Mouse (Mus musculus) heart, embryonic 16.5 days (tissue): ENCODE results near the gene Cd300c. TPM values are rescaled to one million over a fixed set of nuclear protein-coding genes. Genes with fewer than 3 reads are reported as not detected.

Experiments used
- ATAC-seq: fragments of 200-750 bp; cut with Nextera tagmentation; replicated peaks from 2 replicates; pipeline ENCODE4 v1.8.0; 2017; ENCODE audit warnings: moderate number of reproducible peaks; ENCODE audit not compliant: insufficient read depth, low FRiP score; ENCODE audit errors: extremely low read depth
- H3K27ac ChIP-seq: fragments of 300-500 bp; sonication (generic); 2 replicates; pipeline ENCODE4 v1.5.1; 2014; ENCODE audit warnings: mild to moderate bottlenecking, low read length, control low read depth, moderate library complexity
- H3K27me3 ChIP-seq: fragments of 300-500 bp; sonication (generic); 2 replicates; pipeline ENCODE4 v1.6.1; 2014; ENCODE audit warnings: low read length, mixed read lengths; ENCODE audit not compliant: control insufficient read depth, insufficient read depth
- H3K36me3 ChIP-seq: fragments of 300-500 bp; sonication (generic); 2 replicates; pipeline ENCODE4 v1.6.1; 2014; ENCODE audit not compliant: control insufficient read depth, insufficient read depth
- H3K4me1 ChIP-seq: fragments of 300-500 bp; sonication (generic); 2 replicates; pipeline ENCODE4 v1.6.1; 2014; ENCODE audit warnings: low read length, mixed read lengths; ENCODE audit not compliant: control insufficient read depth, insufficient read depth
- H3K4me2 ChIP-seq: fragments of 300-500 bp; sonication (generic); 2 replicates; pipeline ENCODE4 v1.6.1; 2014; ENCODE audit warnings: low read depth, mild to moderate bottlenecking, control low read depth, low read length
- H3K4me3 ChIP-seq: fragments of 300-500 bp; sonication (generic); 2 replicates; pipeline ENCODE4 v1.5.1; 2014; ENCODE audit warnings: mild to moderate bottlenecking, control low read depth, low read length
- H3K9ac ChIP-seq: fragments of 300-500 bp; sonication (generic); 2 replicates; pipeline ENCODE4 v1.6.1; 2014; ENCODE audit warnings: low read length, control low read depth
- H3K9me3 ChIP-seq: fragments of 300-500 bp; sonication (generic); replicated peaks from 2 replicates; pipeline ENCODE4 v1.6.1; 2016; ENCODE audit warnings: low read length; ENCODE audit not compliant: control insufficient read depth
- WGBS: fragments of 180-500 bp; shearing (Covaris S2); extraction: QIAGEN DNeasy Blood & Tissue Kit; methylation state at CpG from one replicate; pipeline ENCODE4 v1.1.7; 2014; 5-methylcytosine and 5-hydroxymethylcytosine counted together
- polyA plus RNA-seq: library from polyadenylated mRNA; unstranded; fragments of >200 nt; fragmentation: Nextera tagmentation; extraction: Ambion mirVana; gene quantifications from 2 replicates; pipeline ENCODE4 v1.2.1, GENCODE M21; 2015

Cd300c gene
- polyA plus RNA-seq, 1 experiment from 2014 or later: not detected

- Histone ChIP-seq H3K9me3 (no peaks in the 10 kb centered on the region), H3K4me3 (no peak within 1 kb of the TSS), H3K9ac (no peak within 1 kb of the TSS), H3K27ac (no peak within 1 kb of the TSS), H3K4me1 (peaks cover 9% of the 10 kb centered on the region), H3K27me3 (no peaks in the 10 kb centered on the region), H3K36me3 (no peaks in the 10 kb centered on the region), H3K4me2 (no peak within 1 kb of the TSS)
- 25% methylated on average over 6 of the region's 6 CpGs for WGBS
- no peak for ATAC-seq
Observed at GRCm38 (mm10) chr11:114934144-114934543, 34.8 kb downstream of the Cd300c start, which contains the start of gene Cd300lb. Gene Cd300lb, minus strand, starts transcription at chr11:114934386.

GRCm38 (mm10) chr11:114933591-114933990 is 35.4 kb downstream of the Cd300c start:
- no peak for ATAC-seq
- Histone ChIP-seq H3K36me3 (no peaks in the 10 kb centered on the region), H3K4me2 (no peak overlapping the region), H3K9ac (no peak overlapping the region), H3K4me1 (peaks cover 13% of the 10 kb centered on the region), H3K9me3 (no peaks in the 10 kb centered on the region), H3K27me3 (no peaks in the 10 kb centered on the region), H3K4me3 (no peak overlapping the region), H3K27ac (no peak overlapping the region)
- 65% methylated on average over 4 of the region's 4 CpGs for WGBS

GRCm38 (mm10) chr11:114931041-114931440 is 37.9 kb downstream of the Cd300c start:
- no peaks in the 10 kb centered on the region for H3K36me3 ChIP-seq
- WGBS: 84% methylated on average over 5 of the region's 5 CpGs
- no peak overlapping the region for H3K9ac ChIP-seq
- no peak overlapping the region for H3K4me3 ChIP-seq
- no peaks in the 10 kb centered on the region for H3K9me3 ChIP-seq
- no peaks in the 10 kb centered on the region for H3K27me3 ChIP-seq
- H3K4me1 ChIP-seq: peaks cover 16% of the 10 kb centered on the region
- H3K27ac ChIP-seq: no peak overlapping the region
- ATAC-seq: no peak
- H3K4me2 ChIP-seq: no peak overlapping the region

- no peak overlapping the region for H3K4me2 ChIP-seq
- H3K4me3 ChIP-seq: no peak overlapping the region
- H3K9ac ChIP-seq: no peak overlapping the region
- 56% methylated on average over 2 of the region's 2 CpGs for WGBS
- peak overlapping the region; percentile 70; the same call in 1 of the 2 replicates for H3K27ac ChIP-seq
- H3K36me3 ChIP-seq: no peaks in the 10 kb centered on the region
- H3K27me3 ChIP-seq: no peaks in the 10 kb centered on the region
- no peaks in the 10 kb centered on the region for H3K9me3 ChIP-seq
- no peak for ATAC-seq
- H3K4me1 ChIP-seq: peaks cover 16% of the 10 kb centered on the region
Observed at GRCm38 (mm10) chr11:114929581-114929980, 39.4 kb downstream of the Cd300c start.

GRCm38 (mm10) chr11:114923961-114924360 is 45.0 kb downstream of the Cd300c start:
- Histone ChIP-seq H3K4me3 (no peak overlapping the region), H3K9ac (no peak overlapping the region), H3K36me3 (no peaks in the 10 kb centered on the region), H3K27me3 (no peaks in the 10 kb centered on the region), H3K27ac (no peak overlapping the region), H3K4me1 (peaks cover 6% of the 10 kb centered on the region), H3K4me2 (no peak overlapping the region), H3K9me3 (peaks cover 7% of the 10 kb centered on the region; the same call in 1 of the 2 replicates)
- WGBS: 67% methylated on average over 4 of the region's 4 CpGs
- no peak for ATAC-seq

GRCm38 (mm10) chr11:114922439-114922838 is 46.5 kb downstream of the Cd300c start:
- WGBS: 76% methylated on average over 4 of the region's 4 CpGs
- Histone ChIP-seq H3K27me3 (no peaks in the 10 kb centered on the region), H3K27ac (no peak overlapping the region), H3K4me3 (no peak overlapping the region), H3K36me3 (no peaks in the 10 kb centered on the region), H3K4me1 (no peaks in the 10 kb centered on the region), H3K9ac (no peak overlapping the region), H3K9me3 (peaks cover 7% of the 10 kb centered on the region; the same call in 1 of the 2 replicates), H3K4me2 (no peak overlapping the region)
- no peak for ATAC-seq

- no peak overlapping the region for H3K4me2 ChIP-seq
- H3K4me1 ChIP-seq: peaks cover 10% of the 10 kb centered on the region
- WGBS: 68% methylated on average over 6 of the region's 6 CpGs
- no peaks in the 10 kb centered on the region for H3K27me3 ChIP-seq
- no peak overlapping the region for H3K4me3 ChIP-seq
- H3K27ac ChIP-seq: no peak overlapping the region
- H3K9me3 ChIP-seq: peaks cover 3% of the 10 kb centered on the region; the same call in 1 of the 2 replicates
- ATAC-seq: no peak
- no peaks in the 10 kb centered on the region for H3K36me3 ChIP-seq
- no peak overlapping the region for H3K9ac ChIP-seq
Observed at GRCm38 (mm10) chr11:114917120-114917519, 51.8 kb downstream of the Cd300c start.

GRCm38 (mm10) chr11:114914978-114915377 is 54.0 kb downstream of the Cd300c start:
- Histone ChIP-seq H3K4me1 (peaks cover 10% of the 10 kb centered on the region), H3K27ac (no peak overlapping the region), H3K4me3 (no peak overlapping the region), H3K9ac (no peak overlapping the region), H3K9me3 (peaks cover 3% of the 10 kb centered on the region; the same call in 1 of the 2 replicates), H3K4me2 (peak overlapping the region; percentile 19), H3K36me3 (no peaks in the 10 kb centered on the region), H3K27me3 (no peaks in the 10 kb centered on the region)
- 19% methylated on average over 7 of the region's 7 CpGs for WGBS
- ATAC-seq: no peak

- WGBS: 13% methylated on average over 9 of the region's 9 CpGs
- Histone ChIP-seq H3K4me3 (no peak overlapping the region), H3K9ac (no peak overlapping the region), H3K27me3 (no peaks in the 10 kb centered on the region), H3K27ac (no peak overlapping the region), H3K4me2 (no peak overlapping the region), H3K36me3 (no peaks in the 10 kb centered on the region), H3K4me1 (peaks cover 10% of the 10 kb centered on the region), H3K9me3 (no peaks in the 10 kb centered on the region)
- ATAC-seq: no peak
Observed at GRCm38 (mm10) chr11:114912847-114913246, 56.1 kb downstream of the Cd300c start.
